Mouse (Mus musculus) urinary bladder, adult 18-20 months (tissue): ENCODE results near the gene Mllt6.
"Not testable (repeated sequence)": the region's sequence is repeated elsewhere in the genome, so short reads cannot be mapped to it uniquely, and the experiment has no call there.

Experiments
- DNase-seq, 2 experiments: peaks; one replicate each; pipeline ENCODE4 v3.0.0; 2022; ENCODE audit warnings: low spot score in 2 of 2, mixed read lengths in 2 of 2

The Mllt6 gene

DNA sequence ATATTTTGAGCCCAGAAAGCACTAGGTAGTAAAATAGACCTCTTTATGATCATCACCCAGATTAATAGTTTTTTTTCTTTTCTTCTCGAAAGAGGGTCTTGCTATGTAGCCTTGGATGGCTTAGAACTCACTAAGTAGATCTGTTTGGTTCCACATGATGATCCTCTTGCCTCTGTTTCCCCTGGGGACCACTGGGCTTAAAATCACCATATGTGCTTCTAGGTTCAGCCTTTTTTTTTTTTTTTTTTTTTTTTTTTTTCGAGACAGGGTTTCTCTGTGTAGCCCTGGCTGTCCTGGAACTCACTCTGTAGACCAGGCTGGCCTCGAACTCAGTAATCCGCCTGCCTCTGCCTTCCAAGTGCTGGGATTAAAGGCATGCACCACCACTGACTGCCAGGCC, 14.7 kb upstream of the Mllt6 start:
- DNase-seq = not testable (repeated sequence)

DNA sequence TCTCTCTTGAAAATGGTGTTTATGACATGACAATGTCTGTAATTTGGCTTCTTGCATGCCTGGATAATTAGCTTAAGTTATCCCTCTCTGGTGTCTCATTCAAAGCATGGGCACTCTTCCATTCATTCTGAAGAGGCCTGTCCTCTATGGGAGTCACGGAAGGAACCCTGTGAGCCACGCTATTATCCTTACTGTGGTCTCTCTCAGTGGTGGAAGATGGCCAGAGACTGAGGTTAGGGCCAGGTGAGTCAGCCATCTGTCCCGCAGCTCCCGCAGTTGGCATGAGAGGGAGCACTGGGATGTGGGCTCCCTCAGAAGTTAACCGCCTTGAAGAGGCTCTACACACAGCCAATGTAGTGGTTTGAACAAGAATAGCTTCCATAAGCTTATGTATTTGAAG, 12.9 kb upstream of the Mllt6 start:
- DNase-seq = no peak

DNA sequence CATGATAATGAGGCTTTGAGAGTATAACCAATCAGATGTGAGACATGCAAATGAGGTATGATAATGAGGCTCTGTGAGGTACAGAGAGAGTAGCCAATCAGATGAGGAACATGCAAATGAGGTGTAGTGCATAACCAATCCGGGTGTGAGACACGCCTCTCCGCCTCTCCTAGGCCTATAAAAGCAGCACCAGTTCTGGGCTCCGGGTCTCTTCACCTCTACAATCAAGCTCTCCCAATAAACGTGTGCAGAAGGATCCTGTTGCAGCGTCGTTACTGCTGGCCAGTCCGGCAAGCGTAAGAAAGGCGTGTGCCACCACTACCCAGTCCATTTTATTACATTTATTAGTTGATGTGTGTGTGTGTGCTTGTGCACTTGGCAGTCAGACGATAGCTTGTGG, 9.8 kb upstream of the Mllt6 start:
- DNase-seq = not testable (repeated sequence)

DNA sequence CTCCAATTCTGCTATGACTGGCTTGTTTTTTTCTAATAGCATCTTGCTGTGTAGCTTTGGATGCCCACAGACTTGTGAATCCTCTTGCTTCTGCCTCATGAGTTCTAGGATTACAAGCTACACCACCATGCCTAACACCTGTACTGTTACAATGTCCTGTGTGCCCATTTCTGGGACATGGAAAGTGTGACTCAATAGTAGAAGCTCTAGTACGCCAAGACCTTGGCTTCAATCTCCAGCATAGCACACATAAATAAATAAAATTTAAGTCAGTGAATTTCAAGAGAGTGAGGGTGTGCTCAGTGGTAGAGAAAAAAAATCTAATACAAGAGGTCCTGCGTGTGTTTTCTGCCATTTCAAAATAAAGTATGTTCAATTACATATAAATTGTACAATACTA, 9.0 kb upstream of the Mllt6 start:
- DNase-seq = no peak

DNA sequence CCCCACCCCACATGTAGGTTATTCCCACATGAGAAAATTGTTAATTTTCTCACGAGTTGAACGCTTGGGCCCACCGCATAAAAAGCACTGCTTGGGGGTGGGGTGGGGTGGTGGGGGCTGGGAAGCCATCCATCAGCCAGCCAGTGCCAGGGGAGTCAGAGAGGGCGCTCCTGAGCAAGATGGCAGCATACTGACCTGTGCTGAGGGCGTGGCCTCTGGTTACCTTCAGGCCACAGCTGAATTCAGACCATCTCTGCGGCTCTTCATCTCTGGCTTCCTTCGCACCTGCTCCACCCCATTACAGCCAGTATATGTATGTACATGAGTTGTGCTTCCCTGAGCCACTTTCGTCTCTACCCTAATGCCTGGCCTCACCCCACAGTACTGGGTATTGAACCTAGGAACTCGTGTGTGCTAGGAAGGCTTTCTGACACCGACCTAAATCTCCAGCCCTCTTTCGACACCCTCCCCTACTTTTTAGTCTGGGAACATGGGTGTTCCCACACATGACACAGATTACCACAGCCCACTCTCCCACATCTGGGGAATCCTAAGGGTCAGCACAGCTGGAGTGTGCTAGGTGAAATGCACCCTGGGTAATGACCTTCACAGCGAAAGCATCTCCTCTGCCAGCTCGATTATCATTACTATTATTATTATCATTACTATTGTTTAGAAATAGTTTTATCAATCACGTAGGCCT, 6.8 kb upstream of the Mllt6 start:
- no peak for DNase-seq

DNA sequence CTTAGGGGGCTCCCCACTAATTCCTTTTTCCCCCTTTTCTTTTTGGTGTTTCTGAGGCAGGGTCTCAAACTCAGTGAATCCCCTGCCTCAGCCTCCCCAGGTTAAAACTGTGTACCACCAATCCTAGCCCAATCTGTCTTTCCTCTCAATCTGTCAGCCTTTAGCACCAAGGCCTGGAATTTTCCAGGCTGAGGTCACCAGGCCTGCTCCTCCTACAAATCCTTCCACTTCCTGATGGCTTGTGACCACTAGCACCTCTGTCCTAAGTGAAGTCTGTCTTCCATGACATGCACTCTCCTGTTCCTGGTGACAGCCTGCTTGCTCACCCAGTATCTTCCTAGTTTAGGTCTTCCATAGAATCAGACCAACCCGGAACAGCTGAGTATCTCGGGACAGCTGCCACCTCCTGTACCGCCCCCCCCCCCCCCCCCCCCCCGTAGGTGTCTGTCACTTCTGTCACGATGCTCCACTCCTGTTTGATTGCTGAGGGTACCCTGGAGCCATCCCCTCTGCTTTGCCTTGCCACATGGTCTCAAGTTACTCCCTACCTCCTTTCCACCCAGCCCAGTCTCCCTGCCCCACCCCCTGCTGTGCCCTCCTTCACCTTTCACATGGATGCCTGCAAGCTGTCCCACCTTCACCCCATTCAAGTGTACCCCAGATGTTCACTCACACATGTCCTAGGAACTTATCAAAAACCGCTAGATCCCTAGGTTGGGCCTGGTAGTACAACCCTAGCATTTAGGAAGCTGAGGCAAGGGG, 5.8 kb upstream of the Mllt6 start:
- no peak for DNase-seq

DNA sequence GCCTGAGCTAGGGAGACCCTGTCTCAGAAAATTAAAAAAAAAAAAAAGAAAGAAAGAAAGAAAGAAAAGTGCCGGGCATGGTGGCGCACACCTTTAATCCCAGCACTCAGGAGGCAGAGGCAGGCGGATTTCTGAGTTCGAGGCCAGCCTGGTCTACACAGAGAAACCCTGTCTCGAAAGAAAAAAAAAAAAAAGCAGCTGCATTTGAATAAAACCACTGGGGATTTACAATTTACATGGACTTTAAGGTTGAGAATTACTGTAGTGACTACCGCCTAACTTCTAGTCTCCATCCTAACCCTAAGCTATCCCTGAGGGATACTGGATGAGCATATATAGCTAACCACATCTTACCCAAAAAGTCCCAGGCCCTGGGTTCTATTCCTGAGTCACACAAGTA, 5.2 kb upstream of the Mllt6 start:
- not testable (repeated sequence) for DNase-seq

DNA sequence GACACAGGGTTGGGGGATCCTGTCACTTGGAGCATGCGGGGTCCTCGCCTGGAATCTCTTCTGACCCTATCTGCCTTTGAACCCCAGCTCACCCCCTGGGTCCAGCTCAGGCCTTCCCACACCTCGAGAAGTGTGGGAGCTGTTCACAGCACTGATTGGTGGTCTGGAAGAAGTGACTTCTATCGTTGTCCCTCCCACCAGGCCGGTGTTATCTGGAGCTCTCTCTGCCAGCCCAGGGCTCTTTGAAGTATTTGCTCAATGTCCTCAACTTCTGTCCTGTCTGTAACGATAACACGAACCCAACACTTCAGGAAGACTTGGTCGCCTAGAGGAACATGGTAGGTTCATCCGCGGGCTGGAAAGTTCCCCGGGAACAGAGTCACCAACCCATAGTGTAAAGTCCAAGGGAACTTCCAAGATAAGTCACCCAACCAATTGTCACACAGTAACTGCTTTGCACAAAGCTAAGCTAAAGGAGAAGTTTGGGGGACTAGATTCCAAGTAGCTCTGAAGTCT, 4.4 kb upstream of the Mllt6 start:
- no peak for DNase-seq

DNA sequence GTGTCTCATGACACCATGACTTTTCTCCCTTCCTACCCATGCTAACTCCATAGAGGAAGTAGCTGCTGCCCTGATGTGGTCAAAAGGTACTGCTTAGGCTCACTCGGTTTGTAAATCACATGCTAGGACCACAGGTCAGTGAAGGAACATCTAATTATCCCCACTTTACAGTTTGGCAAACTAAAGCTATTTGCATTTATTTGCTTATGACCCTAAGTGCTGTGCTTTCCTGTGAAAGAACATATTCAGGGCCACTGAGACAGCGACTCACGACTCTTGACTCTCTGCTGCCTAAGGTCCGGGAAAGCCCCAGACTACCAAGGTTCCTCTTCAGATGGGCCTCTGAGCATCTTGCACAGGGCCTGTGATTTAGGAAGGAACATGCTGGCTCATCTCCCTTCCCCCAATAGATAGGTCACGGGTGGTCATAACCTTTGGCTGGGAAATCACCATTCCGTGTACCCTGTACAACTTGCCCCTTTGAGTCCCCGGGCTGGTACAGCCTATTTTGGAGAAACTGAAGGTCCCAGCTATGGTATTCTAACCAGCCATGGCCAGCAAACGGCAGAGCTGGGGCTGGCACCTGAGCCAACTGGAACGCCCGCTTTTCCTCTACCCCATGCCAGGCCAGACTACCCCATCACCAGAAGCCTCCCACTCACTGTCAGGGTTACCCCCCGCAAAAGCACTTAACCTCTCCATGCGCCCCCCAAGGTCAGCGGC, 3.8 kb upstream of the Mllt6 start:
- DNase-seq = peak in 1 of 2 experiments; percentile 34

DNA sequence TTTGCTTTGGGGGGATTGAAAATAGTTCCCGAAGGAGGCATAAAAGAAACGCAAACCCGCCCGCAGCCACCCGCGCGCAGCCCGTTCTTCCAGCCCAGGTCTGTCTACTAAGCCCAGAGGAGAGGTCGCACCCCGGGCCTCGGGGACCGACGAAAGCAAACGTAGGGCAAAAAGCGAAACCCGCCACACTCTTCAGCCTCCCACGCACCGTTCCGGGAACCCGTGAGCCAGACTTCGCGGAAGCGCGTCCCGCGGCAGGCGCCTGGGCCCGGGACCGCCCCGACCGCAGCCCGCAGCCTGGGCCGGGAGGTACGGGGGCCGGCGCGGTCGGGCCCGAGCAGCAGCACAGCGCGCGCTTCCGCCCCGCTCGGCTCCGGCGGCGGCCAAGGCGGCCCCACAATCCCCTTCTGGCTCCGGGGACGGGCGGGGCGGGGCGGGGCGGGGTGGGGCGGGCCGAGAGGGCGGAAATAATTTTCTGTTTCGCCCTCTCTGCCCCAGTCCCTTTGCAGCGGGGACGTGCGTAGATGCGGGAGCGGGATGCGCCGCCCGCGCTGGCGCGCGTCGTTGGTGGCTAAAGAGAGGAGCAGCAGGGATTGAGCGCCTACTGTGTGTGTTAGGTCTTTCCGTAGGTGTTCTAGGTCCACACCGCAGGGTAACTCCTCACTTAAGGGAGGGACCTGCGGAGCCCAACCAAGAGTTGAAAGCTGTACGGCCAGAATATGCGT, 3.1 kb upstream of the Mllt6 start:
- DNase-seq = peak; percentile 62 to 75

DNA sequence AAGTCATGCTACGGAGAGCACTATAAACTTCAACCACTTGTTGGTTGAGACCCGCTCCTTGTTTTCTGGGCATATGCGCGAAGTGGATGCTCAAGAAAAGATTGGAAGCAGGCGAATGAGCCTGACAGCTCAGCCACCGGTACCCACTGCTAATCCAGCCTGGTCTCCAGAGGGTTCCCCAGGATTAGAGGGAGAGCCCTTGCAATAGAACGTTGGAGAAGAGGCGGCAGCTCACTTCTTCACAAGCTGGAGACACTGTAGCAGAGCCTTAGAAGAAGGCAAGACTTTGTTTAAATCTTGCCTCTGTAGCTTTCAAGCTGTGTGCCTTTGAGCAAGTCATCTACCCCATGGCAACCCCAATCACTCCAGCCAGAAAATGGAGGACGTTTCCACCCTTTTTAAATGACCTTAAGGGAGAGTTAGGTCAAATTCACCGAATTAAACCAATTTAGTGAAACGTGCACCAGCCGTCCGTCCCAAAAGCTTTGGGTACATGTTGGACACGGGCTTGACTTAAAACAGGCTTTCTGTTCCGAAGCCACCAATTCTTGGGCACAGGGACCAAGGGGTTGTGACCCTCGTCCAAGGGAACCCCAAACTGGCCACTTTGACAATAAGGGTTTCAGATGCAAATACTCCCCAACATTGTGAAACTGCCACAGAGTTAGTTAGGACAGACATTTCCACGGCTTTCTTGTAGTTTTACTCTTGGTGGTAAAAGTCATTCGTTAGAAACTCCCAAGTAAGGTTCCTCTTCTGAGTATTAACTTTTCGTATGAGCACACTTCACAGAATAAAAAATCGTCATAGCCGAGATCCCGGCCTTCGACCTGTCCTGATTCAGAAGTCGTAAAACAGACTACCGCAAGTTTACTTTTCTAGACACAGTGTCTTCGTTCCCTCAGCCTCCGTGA, 2.2 kb upstream of the Mllt6 start:
- DNase-seq = no peak

DNA sequence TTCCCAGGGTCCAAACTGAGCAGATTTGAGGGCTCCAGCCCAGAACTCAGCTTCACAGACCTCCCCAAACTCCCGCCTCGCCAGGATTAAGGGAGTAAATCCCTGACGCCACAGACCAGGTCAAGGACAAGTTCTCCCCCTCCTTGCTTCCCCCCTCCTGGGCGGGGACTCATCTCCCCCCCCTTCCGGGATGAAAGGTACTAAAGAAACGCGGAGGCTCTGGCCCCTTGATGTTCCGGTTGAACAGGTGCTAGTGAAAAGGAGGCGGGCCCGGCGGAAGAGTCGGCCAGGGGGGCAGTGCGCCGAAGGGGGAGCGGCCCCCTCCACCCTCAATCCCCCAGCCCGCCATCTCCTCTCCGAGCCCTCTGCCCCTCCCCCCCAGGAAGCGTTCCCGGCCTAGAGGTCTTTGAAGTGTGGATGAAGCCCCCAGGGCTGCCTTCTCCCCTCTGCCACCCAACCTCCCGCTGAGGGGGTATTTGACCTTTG, 1.5 kb upstream of the Mllt6 start:
- peak; percentile 76 to 78 for DNase-seq

DNA sequence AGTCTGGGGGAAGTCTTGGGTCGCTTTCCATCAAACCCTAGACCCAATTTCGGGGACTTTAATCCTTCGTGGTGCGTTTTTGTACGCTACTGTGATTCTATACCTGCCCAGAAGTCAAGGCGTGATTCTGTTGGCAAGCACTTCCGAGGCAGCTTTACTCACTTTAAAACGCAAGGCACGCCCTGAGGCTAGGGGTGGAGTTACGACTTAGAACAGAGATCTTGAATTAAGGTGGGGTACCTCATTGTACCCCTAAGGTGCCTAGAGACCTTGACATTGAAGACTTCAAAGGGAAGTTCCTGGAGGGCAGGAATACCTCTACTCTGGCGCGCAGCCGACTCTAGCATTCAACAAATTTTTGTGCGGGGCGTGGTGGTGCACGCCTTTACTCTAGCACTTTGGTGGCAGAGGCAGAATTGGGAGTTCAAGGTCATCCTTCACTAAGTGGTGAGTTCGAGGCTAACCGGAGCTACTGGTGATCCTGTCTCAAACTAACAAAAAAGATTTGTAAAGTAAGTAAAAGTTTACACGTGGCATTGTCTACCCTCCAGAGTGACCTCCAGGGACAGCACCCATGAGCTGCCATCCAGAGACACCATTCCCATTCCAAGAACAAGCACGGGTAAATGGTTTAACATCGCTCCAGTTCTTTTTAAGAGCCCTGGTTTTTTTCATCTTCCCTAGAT, 864 bp upstream of the Mllt6 start:
- DNase-seq = peak in 1 of 2 experiments; percentile 59

DNA sequence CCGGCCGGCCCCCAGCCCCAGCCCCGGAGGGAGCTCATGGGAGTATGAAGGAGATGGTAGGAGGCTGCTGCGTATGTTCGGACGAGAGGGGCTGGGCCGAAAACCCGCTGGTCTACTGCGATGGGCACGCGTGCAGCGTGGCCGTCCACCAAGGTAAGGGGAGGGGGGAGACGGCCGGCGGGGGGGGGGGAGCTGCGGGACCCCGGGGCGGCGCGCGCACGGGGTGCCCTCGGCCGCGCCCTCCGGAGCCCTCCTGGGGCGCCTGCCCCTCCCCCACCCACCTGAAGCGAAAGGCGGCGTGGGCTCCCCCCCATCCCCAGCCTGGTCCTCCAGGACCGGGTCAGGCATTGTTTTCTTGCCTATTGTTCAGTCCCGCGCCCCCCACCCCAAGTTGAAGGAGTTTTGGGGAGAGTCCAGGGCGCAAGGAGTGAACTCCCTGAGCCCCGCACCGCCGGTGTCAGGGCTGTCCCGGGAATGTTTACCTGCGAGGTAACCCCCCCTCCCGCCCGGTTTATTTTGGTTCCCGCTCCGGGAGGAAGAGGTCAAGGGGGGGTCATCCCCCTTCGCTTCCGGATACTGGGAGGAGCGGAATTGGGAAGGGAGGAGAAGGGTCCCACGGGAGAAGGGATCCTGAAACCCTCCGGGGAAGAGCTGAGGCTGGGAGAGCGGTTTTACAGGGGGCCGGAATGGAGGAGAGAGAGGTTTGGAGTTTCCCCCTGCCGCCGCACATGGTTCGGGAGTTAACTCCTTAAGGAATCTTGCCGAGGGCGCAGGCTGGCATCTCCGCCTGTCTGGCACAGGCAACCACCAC, 519 bp downstream of the Mllt6 start:
- peak in 1 of 2 experiments; percentile 48 for DNase-seq

DNA sequence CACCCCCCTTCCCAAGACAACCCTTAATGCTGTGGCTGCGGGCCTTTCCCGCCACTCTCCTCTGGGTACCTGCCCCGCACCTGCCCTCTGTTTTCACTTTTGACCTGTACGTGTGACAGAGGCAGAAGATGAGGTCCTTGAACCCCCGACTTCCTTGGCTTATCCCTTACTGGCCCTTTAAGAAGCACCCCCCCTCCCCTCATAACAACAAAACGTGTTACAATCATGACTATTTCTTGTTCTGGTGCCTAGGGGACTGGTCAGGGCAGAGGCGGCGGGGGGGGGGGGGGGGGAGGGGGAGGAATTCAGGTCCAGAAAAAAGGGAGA, 1.1 kb downstream of the Mllt6 start:
- DNase-seq = no peak

DNA sequence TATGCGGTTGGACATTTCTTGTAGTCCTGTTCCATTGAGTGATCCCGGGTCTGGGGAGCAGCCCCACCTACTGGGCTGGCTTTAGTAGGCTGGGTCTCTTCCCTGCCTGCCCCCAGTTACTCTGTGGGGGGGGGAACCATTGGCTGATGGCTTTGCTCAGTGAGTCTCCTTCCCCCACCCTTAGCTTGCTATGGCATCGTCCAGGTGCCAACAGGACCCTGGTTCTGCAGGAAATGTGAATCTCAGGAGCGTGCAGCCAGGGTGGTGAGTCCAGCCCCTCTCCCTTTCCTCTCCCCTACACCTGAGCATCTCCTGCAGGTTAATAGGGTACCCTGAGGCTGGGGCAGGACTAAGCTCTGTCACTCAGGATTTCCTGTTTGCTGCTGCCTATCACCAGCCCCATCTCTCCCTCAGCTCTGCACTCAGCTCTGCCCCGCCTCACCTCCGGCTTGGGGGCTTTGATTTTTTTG, 1.6 kb downstream of the Mllt6 start:
- no peak for DNase-seq

DNA sequence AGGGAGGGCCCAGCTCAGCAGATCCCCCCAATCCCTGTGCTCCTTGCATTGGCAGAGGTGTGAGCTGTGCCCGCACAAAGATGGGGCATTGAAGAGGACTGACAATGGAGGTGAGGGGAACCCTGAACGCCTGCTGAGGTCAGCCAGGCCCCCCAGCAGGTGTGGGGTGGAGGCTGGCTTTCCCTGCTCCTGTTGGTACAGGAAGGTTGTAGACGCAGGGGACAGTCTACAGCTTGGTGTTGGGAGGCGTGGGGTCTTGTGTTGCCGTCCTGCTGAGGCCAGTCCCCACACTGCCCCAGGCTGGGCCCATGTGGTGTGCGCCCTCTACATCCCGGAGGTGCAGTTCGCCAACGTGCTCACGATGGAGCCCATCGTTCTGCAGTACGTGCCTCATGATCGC, 2.2 kb downstream of the Mllt6 start:
- DNase-seq = no peak

DNA sequence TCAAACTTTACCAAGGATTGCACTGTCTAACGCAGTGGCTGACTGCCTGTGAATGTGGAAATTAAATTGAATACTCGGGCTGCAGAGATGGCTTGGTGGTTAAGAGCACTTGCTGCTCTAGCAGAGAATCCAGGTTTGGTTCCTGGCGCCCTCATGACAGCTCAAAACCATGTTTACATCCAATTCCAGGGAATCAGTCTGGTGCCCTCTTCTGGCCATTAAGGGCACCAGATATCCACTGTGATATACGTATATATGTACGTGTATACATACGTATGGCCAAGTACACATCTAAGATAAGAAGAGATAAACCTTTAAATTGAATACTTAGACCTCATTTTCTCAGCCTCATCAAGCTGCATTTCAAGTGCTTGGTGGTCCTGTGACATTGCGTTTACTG, 3.0 kb downstream of the Mllt6 start:
- DNase-seq = no peak

DNA sequence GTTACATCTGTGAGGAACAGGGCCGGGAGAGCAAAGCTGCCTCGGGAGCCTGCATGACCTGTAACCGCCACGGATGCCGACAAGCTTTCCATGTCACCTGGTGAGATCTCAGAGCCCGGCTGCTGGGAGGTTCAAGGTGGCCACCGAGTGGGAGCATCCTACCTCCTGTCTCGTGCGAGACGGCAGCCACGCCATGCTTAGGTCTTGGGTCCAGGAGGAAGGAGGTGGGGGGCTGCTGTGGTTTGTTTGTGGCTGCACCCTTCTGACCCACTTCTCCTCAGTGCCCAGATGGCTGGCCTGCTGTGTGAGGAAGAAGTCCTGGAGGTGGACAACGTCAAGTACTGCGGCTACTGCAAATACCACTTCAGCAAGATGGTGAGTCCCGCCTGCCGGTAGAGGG, 3.6 kb downstream of the Mllt6 start:
- DNase-seq = no peak
